Mouse (Mus musculus): ENCODE data around the gene Rap1gap2.

The Rap1gap2 gene

DNA sequence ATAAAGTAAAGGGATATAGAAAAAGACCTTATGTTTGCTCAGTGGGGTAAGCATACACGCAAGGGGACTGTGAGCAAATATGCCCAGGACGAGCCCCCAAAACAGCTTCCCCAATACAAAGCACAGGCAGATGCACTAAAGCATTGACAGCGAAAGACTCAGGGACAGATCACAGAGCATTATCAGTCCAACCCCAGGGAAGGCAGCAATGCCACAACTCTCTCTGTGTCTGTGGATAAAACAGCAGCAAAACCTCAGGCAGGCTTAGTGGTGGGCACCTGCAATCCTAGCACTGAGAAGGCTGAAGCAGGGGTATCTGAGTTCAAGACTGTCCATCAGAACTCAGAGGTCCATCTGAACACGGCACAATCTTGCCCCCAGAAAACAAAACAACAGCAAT, 73.4 kb downstream of the Rap1gap2 start:
- DNase-seq (ENCODE audit: low spot score in 2 of 2): no peak

DNA sequence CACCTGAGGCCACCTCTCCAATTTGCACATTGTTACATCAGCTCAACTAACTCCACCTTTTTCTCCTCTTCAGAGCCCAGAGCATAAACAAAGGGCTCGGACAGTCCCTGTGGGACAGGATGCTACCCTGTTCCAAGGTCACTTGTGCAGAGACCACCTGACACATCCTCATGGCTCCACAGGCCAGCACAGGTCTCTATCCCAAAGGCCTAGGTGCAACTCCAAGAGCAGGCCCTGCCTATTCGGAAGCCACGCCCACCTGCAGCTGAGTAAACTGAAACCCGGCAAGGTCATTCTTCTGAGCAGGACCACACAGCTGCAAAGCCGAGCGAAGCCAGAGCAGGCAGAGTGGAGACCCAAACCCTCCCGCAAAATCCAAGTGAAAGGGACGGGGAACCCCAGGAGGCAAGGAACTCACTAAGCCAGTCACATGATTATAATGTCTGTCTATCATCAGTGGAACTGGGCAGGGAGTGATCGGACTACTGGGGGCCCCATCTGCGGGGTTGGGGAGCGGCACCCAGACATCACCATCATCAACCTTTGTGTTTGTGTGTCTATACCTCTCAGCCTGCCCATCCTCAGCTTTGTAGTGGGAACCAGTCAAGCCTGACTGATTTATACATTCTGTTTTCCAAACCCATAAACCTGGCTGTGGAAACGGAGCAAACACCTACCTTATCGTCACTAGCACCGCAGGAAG, 74.4 kb downstream of the Rap1gap2 start:
- no peak for DNase-seq (ENCODE audit: low spot score in 2 of 2)

DNA sequence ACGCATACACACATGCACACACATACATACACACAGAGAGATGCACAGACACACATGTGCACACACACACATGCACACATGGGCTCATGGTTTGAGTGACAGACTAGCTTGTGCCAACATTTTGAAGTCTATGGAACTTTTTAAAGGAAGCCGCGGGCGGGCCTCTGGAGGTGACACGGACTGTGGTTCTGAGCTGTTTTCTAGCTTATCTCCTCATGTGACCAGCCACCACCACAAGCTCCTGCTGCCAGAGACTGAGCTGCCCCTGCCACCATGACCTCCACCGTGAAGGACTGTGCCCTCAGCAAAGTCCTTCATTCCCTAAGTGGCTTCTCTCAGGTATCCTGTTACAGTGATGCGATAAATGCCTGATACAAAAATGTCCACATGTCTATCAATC, 76.3 kb downstream of the Rap1gap2 start:
- no peak for DNase-seq (ENCODE audit: low spot score in 2 of 2)

DNA sequence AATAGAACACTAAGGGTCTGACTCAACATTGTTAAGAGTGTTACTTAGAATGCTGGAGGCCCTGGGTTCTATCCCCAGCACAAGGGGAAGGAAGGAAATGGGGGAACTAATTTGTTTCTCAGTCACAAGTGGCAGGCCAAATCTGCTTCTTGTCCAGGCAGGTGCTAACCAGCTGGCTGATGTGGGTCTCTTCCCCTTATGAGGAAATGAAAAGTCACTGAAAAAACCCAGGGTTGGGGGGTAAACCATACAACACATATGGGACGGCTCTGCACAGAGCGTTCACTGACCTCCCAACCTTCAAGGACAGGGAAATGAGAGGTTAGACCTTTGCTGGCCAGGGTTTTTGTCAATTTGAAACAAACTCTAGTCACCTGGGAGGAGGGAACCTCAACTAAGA, 77.7 kb downstream of the Rap1gap2 start:
- DNase-seq (ENCODE audit: low spot score in 2 of 2): no peak

DNA sequence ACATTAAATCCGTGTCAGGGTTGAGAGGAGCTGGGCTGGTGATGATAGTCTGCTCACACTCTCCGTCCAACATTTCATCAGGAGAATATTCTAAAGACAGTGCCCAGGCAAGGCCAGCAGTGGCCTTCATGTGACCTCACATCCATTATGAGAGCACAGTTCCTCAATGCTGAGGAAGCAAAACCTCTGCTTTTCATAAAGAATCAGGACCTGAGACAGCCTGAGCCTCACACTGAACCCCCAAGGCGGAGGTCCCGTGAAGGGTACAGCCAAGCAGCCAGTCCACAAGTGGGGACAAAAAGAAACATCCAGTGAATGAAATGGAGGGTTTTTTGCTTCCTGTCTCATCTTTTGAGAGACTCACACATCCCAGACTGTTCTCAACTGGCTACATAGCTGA, 78.3 kb downstream of the Rap1gap2 start:
- no peak for DNase-seq (ENCODE audit: low spot score in 2 of 2)

DNA sequence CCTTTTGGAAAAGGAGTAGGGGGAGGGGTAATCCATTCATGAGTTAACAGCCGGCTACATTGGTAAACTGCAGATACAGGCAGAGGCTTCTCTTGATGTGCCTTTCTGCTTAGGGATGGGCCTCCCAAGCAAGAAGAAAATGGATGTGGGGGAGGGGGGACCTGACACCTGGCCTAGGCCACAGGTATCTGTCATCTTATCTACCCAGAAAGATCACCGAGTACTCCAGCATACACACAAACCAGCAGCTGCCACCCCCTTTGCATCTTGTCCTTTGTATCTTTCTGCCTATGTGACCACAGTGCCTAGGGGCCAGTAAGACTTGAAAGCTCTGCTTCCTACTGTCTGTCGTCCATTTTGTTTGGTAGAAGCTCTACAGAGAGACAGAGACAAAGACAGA, 79.0 kb downstream of the Rap1gap2 start:
- no peak for DNase-seq (ENCODE audit: low spot score in 2 of 2)

DNA sequence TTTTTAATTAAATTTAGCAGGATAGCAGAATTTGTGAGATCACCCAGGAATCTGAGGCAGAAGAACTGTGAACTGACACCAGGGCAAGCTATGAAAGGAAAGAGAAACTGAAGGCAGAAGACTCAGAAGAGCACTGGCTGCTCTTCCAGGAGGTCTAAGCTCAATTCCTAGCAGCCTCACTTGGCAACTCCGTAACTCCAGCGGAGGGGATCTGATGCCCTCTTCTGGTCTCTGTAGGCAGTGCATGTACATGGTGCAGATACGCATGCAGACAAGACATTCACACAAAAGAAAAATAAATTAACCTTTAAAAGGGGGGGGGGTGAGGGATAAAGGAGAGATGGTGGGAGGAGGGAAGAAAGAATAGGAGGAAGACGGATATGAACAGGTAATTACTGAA, 80.9 kb downstream of the Rap1gap2 start:
- peak in 1 of 2 experiments; percentile 39 for DNase-seq (ENCODE audit: low spot score in 2 of 2)

DNA sequence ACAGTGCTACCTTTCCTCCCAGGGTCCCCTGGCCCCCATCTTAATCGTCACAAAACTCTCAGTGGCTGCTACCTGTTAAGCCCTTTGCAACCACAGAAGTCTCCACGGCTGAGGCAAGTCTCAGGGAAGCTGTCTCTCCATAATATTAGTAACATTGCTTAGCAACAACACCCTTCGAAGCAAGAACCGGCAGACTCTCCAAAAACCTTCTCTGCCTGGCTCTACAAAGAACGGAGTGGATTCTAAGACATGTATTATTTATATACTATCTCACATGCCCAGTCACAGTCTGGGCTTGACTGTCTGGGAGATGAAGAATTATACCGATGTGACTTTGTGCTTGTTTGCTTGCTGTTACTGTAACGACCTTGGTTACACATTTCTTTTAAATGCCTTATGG, 83.2 kb downstream of the Rap1gap2 start:
- no peak for DNase-seq (ENCODE audit: low spot score in 2 of 2)

DNA sequence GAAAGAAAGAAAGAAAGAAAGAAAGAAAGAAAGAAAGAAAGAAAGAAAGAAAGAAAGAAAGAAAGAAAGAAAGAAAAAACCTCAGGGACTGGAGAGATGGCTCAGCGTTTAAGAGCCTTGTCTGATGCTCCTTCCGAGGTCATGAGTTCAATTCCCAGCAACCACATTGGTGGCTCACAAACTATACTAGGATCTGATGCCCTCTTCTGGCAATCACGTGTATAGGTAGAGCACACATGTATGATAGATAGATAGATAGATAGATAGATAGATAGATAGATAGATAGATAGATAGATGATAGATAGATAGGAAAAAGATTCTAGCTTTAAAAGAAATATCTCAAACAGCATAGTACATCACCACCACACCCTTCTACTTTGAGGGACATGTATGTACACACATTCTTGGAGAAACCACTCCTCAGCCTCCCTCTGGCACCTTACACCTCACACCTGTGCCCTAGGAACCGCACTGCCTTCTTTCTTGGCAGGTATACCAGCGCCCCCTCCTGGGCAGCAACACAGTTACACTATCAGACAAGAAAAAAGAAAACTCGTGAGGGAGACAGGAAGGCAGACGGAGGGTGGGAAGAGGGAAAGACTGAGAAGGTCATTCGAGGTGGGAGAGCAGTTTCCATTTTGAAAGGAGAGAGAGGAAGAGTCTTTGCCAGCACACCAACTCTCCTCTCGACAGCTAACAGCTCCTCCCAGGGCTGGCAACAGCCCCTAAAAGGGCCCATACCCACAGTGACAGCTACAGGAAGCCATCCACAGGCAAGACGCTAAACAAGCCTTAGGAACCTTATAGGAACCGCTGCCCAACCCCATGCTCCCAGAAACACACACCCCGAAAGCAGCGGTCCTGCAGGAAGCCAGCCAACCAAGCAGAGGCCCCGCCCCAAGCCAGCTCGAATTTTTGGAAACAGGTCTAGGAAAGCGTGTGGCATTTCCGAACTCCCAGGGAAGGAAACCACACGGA, 84.2 kb downstream of the Rap1gap2 start:
- DNase-seq (ENCODE audit: low spot score in 2 of 2): peak in 1 of 2 experiments; percentile 57

DNA sequence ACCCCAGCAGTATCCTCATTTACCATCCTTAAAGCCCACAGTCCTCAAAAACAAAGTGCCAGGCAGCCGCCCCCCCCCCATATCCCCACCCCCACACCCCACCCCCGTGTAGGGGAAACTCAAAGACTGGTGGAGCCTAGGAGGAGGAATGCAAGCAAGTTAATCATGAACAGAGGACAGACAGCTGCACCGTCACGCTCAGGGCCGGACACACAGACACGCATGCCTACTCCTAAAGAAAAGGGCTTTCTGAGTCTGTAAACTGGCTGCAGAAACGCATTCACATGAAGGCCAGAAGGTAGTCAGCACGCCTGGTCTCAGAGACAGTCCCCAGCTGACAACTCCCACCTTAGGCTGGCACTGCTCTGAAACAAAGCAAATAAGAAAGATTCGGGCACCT, 85.1 kb downstream of the Rap1gap2 start:
- no peak for DNase-seq (ENCODE audit: low spot score in 2 of 2)

DNA sequence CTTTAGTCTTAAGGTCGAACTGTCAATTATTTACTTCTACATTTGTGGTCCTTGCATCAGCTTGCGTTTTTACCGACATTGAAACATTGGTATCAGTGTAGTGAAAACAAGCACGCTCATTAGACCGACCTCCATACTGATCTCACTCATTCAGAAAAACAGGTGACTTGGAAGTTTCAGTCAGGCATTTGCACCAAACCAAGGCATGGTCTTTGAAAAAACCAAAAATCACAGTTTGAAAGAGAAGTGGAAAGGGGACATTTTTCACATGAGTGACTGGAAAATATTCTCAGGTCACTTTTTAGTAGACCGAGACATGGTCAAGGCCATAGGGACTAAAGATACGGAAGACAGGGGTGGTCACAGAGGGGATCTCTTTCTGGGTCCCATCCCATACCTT, 85.5 kb downstream of the Rap1gap2 start:
- no peak for DNase-seq (ENCODE audit: low spot score in 2 of 2)

DNA sequence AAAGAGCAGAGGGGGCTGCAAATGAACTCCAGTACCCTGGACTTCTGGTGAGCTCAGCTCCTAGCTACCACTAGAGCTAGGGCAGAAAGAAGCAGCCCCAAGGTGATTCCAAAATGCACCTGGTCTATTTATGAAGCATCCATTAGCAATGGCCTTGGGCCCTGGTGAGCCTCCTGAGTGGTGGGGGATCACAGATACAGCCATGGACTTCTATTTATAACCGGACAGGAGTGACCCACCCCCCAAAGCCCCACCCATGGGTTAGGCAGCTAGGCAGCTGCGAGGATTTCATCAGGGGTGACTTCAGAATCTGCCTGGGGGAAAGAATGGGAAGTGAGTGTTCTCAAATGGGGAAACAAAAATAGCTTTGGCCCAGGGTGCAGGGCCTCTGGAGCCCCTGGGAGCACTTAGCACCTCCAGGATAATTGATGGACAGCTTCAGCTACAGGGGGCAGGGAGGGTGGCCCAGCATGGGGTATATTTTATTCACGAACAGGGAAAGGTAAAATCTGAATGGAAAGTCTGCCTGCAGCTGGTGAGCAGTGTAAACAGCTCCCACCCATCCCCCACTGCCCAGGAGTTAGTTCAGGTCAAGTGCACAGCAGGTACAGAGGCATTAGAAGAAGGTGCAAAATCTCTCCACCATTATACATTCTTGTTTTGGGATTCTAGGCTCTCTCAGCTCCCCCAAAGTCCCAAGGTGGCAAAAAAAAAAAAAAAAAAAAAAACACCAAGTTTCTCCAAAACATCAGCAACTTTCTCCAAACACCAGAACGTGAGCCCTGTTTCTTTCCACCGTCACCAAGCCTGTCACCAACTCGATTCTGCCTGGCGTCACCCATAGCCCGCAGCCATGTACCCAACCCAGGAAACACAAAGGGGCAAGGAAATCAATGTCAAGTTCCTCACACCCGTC, 86.4 kb downstream of the Rap1gap2 start:
- DNase-seq (ENCODE audit: low spot score in 2 of 2): no peak

DNA sequence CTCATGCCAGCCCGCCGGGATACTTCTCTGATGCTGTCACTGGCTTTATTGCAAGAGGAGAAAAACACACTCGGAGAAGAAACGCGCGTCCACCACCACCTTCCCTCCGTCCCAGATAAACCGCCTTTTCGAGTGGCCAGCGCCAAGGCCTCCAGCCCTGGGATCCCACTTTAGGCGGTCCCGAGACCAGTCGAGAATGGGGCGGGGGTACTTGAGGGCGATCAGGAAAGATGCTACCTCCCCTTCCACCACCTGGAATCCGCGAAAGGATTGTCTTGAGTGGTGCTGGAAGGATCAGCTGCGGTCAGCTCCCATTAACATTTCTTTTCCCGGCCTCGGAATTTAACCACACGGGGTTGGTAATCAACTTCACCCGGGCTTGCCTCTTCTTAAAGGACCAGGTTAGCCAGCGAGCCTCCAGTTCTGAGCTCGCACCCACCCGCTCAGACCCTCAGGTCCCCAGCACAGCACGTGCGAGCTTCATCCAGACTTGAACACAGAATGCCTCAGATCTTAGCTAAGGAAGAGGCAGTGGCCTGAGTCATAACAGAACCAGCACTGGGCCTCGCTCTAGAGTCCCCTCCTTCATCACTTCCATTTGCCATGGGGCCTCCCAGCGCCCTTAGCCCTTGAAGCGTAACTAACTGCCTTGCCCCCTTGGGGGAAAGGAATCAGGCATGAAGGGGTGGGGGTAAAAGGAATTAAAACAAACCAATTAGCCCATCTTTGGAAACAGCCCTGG, 87.3 kb downstream of the Rap1gap2 start:
- no peak for DNase-seq (ENCODE audit: low spot score in 2 of 2)

DNA sequence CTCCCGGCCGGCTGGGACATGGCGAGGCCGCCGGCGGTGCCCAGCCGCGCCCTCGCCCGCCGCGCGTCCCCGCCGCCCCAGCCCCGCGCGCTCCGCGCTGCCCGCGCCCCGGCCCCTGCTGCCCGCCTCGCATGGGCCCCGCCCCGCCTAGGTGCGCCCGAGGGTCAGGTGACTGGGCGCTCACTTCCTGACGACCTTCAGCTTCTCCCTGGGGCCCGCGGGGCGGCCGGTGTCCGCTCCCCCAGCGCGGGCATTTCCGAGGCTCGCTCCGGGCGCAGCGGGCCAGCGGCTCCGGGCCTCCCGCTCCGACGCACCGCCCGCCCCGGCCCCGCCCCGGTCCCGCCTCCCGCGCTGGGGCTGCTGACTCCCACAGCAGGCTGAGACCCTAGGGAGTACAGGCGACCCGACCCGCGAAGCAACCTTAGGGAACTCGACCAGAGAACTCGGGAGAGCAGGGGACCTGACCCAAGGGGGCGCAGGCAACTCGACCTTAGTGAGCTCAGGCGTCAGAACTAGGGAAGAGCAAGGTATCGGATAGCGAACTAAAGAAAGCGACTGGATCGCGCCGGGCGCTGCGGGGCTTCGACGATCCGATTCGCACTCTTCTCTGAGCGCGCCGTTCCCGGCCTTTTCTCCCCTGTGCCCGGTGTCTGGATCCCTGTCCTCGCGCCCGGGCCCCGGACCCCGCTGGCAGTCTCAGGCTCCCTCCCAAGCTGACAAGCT, 88.1 kb downstream of the Rap1gap2 start:
- peak; percentile 50 to 51 for DNase-seq (ENCODE audit: low spot score in 2 of 2)

DNA sequence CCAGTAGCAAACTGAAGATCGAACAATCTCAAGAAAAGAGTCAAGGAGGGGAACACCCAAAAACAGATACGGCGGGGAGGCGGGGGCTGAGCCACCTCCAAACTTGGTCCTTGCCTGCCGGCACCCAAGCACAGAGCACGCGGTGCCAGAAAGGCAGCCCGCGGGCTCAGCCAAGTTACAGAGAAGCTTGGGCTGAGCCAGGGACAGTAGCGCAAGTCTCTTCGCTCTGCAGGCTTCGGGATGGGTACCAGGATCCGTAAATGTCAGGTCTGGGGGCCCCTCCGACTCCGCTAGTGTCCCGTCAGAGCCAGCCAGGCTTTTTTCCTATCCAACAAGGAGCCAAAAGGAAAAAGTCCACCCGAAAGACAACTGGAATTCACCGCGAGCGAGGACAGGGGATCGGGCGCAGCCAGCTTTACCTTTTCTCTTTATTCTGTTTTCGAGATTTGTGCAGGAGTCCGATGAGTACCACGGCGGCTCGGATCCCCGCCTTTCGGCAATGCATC, 88.7 kb downstream of the Rap1gap2 start:
- no peak for DNase-seq (ENCODE audit: low spot score in 2 of 2)

DNA sequence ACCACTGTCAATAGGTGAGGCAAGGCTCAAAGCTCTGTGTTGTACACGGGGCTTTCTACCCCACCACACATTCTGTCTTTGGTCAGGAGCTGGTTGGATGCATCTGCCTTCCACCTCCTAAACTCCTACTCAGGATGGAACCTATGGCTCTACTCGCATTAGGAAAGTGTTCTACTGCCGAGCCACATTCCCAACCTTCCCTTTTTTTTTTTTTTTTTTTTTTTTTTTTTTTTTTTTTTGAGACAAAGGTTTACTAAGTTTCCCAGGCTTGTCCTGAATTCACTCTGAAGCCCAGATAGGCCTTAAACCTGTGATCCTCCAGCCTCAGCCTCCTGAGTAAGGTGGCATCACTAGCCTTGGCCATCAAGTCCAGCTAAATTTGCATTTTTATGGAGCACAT, 90.5 kb downstream of the Rap1gap2 start:
- no peak for DNase-seq (ENCODE audit: low spot score in 2 of 2)

DNA sequence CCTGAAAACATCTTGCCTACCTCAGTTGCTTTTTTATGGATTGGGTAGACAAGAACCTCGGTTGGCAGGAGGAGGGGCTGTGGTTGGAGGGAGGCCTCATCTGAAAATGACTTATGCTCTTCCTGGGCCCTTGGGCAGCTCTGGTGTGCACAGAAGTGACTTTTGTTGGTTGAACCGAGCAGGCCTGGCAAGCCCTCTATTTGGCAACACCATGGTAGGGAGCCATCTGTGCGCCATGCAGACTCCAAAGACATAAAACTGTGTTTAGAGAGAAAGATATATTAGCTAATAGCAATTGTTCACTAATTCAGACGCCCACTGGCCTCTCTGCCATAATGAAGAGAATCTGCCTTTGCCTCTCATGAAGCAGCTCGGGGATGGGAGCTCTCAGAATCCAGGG, 94.6 kb downstream of the Rap1gap2 start:
- no peak for DNase-seq (ENCODE audit: low spot score in 2 of 2)

DNA sequence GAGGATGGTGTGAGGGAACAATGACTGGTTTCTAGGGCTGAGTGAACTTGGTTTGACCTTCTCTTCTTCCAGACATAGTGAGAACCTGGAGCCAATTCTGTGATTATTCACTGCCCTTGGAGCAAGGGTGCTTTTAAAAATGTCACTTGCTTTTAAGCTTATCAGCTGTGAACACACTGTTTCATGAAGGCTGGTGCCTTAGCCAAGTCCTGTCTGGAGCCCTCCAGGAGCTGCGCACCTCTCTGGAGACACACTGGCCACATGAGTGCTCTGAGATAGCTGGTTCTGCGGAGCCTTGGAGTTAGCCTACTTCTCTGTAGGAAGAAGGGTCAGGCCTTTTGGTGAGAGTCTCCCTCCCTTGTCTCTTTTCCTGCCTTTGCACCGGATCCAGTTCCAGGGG, 95.7 kb downstream of the Rap1gap2 start:
- DNase-seq (ENCODE audit: low spot score in 2 of 2): no peak

DNA sequence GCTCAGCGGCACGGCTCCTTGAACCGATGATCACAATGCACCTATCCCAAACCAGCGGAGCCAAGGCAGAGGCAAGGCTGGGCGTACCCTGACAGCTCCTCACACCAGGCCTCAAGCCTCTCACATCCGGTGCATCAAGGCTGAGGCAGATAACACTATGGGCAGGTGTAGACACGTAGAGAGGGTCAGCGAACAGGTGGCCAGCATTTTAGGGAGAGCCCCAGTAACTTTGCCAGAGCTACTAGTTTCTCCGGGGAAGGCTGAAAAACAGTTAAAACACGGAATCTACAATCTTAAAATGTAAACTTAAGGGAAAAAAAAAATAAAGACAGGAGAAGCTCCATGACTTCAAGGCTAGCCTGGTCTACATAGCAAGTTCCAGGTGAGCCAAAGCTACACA, 98.1 kb downstream of the Rap1gap2 start:
- no peak for DNase-seq (ENCODE audit: low spot score in 2 of 2)

DNA sequence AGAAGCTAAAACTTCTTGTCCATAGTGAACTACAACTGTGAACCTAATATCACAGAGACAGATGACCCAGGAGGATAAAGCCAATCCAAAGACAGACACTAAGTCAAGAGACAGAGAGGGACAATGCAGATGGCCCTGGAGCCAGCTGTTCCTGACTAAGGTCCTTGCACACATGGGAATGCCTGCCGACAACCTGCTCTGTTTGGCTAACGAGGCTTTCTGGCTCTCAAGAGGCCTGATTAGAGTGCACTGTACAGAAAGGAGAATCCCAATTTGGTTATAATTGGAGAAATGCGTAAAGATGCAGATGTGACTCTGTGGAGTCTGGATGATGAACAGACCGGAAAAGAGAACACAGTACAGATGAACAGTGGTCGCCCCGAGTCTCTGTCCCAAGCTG, 104.4 kb downstream of the Rap1gap2 start:
- DNase-seq (ENCODE audit: low spot score in 2 of 2): no peak

Measured in spleen, postnatal 10 days (tissue).